Mouse (Mus musculus) CH12.LX (cell line): ENCODE measurements around the gene Lamc2. TPM values are rescaled to one million over a fixed set of nuclear protein-coding genes. Genes with fewer than 3 reads are reported as not detected.

Experiments
- DNase-seq: peaks from one replicate; pipeline ENCODE4 v3.0.0-alpha.2; 2013; ENCODE audit errors: extremely low read depth
- H3K27ac ChIP-seq: 2 replicates; pipeline ENCODE4 v1.5.1; 2012; ENCODE audit warnings: low read depth, mild to moderate bottlenecking, control low read depth, moderate library complexity; ENCODE audit not compliant: insufficient read depth
- H3K27me3 ChIP-seq: replicated peaks from 2 replicates; pipeline ENCODE3; 2012; ENCODE audit warnings: inconsistent platforms
- H3K36me3 ChIP-seq, 2 experiments: replicated peaks in 1 of 2; 2 replicates each; pipeline versions ENCODE3 to v1.6.1; 2012; ENCODE audit warnings: inconsistent platforms in 1 of 2, low read length in 1 of 2, mild to moderate bottlenecking in 1 of 2, mixed read lengths in 1 of 2, moderate library complexity in 1 of 2; ENCODE audit not compliant: control insufficient read depth in 1 of 2, insufficient read depth in 1 of 2
- H3K4me1 ChIP-seq, 2 experiments: 2 replicates each; pipeline ENCODE4 v1.6.1; 2012; ENCODE audit warnings: inconsistent platforms in 1 of 2, moderate library complexity in 1 of 2; ENCODE audit not compliant: insufficient read depth in 2 of 2, control insufficient read depth in 1 of 2
- H3K4me2 ChIP-seq: 2 replicates; pipeline ENCODE4 v1.6.1; 2012; ENCODE audit warnings: low read depth, mild to moderate bottlenecking, control low read depth; ENCODE audit not compliant: poor library complexity, insufficient read depth, severe bottlenecking
- H3K4me3 ChIP-seq, 3 experiments: fragments of 150-350 bp in 1 of 3; sonication (generic) in 1 of 3; replicated peaks in 1 of 3; 2 replicates each; pipeline versions ENCODE3 to v1.5.1; 2011 to 2012; ENCODE audit warnings: low read depth in 2 of 3, low read length in 2 of 3, mild to moderate bottlenecking in 2 of 3, moderate library complexity in 2 of 3, control low read depth in 1 of 3, improper control_type of control experiment in 1 of 3, inconsistent platforms in 1 of 3, mixed read lengths in 1 of 3; ENCODE audit not compliant: poor library complexity in 1 of 3
- H3K79me2 ChIP-seq: replicated peaks from 2 replicates; pipeline ENCODE4 v1.6.1; 2012; ENCODE audit warnings: mild to moderate bottlenecking, moderate library complexity; ENCODE audit not compliant: control insufficient read depth, poor library complexity, insufficient read depth, severe bottlenecking; ENCODE audit errors: extremely low read depth
- H3K9ac ChIP-seq: 2 replicates; pipeline ENCODE4 v1.6.1; 2012; ENCODE audit warnings: low read depth, mild to moderate bottlenecking, control low read depth, moderate library complexity; ENCODE audit not compliant: insufficient read depth
- H3K9me3 ChIP-seq: replicated peaks from 2 replicates; pipeline ENCODE3; 2012; ENCODE audit warnings: low read length, inconsistent platforms, mixed read lengths
- CHD1 ChIP-seq: IDR thresholded peaks from 2 replicates; pipeline ENCODE4 v1.6.1; 2012; ENCODE audit warnings: low read depth, low read length, improper control_type of control experiment, inconsistent platforms
- ELF1 ChIP-seq: IDR thresholded peaks from 2 replicates; pipeline ENCODE4 v1.6.1; 2014; ENCODE audit warnings: low read depth, mild to moderate bottlenecking, inconsistent platforms, low read length, improper control_type of control experiment
- EP300 ChIP-seq: IDR thresholded peaks from 2 replicates; pipeline ENCODE4 v1.6.1; 2011; ENCODE audit warnings: low read length, improper control_type of control experiment
- GABPA ChIP-seq: IDR thresholded peaks from 2 replicates; pipeline ENCODE4 v1.6.1; 2012; ENCODE audit warnings: low read depth, low read length, improper control_type of control experiment, inconsistent platforms; ENCODE audit not compliant: insufficient replicate concordance
- KAT2A ChIP-seq: IDR thresholded peaks from 2 replicates; pipeline ENCODE4 v1.6.1; 2012; ENCODE audit warnings: low read length, improper control_type of control experiment, inconsistent platforms; ENCODE audit not compliant: insufficient replicate concordance
- MAX ChIP-seq: IDR thresholded peaks from 2 replicates; pipeline ENCODE4 v1.6.1; 2011; ENCODE audit warnings: low read length, improper control_type of control experiment
- MEF2A ChIP-seq: IDR thresholded peaks from 2 replicates; pipeline ENCODE4 v1.6.1; 2014; ENCODE audit warnings: low read depth, mild to moderate bottlenecking, inconsistent platforms, low read length, improper control_type of control experiment, borderline replicate concordance
- MXI1 ChIP-seq: IDR thresholded peaks from 2 replicates; pipeline ENCODE4 v1.6.1; 2011; ENCODE audit warnings: mild to moderate bottlenecking, low read depth, low read length, improper control_type of control experiment
- MYC ChIP-seq: IDR thresholded peaks from 2 replicates; pipeline ENCODE4 v1.6.1; 2011; ENCODE audit warnings: low read depth, mild to moderate bottlenecking, improper control_type of control experiment, low read length
- SIN3A ChIP-seq: IDR thresholded peaks from 2 replicates; pipeline ENCODE4 v1.6.1; 2012; ENCODE audit warnings: low read length, improper control_type of control experiment, inconsistent platforms
- SMC3 ChIP-seq: IDR thresholded peaks from 2 replicates; pipeline ENCODE4 v1.6.1; 2011; ENCODE audit warnings: low read depth, low read length, improper control_type of control experiment
- TBP ChIP-seq: conservative IDR thresholded peaks from 2 replicates; pipeline ENCODE4 v1.6.1; 2011; ENCODE audit warnings: low read depth, low read length, improper control_type of control experiment
- UBTF ChIP-seq: IDR thresholded peaks from 2 replicates; pipeline ENCODE4 v1.6.1; 2012; ENCODE audit warnings: low read depth, mild to moderate bottlenecking, inconsistent platforms, low read length, improper control_type of control experiment, moderate library complexity
- ZC3H11A ChIP-seq: IDR thresholded peaks from 2 replicates; pipeline ENCODE4 v1.6.1; 2012; ENCODE audit warnings: low read depth, mild to moderate bottlenecking, inconsistent platforms, low read length, improper control_type of control experiment
- ZKSCAN1 ChIP-seq: IDR thresholded peaks from 2 replicates; pipeline ENCODE4 v1.6.1; 2012; ENCODE audit warnings: low read depth, inconsistent platforms, low read length, improper control_type of control experiment, borderline replicate concordance
- ZNF384 ChIP-seq: IDR thresholded peaks from 2 replicates; pipeline ENCODE4 v1.6.1; 2012; ENCODE audit warnings: low read depth, low read length, improper control_type of control experiment, inconsistent platforms
- dilution Hi-C: fragments of 300-500 bp; cut with MboI; formaldehyde crosslinking; loops from 2 replicates; pipeline ENCODE4 v1.14.3; 2020; ENCODE audit warnings: low sequenced_read_pairs; ENCODE audit not compliant: extremely low pct_unique_long_range_greater_than_20kb, extremely low pct_ligation_motif_present
- in situ Hi-C: fragments of 300-500 bp; cut with MboI; formaldehyde crosslinking; loops from 3 replicates; pipeline ENCODE4 v1.14.3; 2019; ENCODE audit warnings: low sequenced_read_pairs, low pct_ligation_motif_present, low pct_unique_long_range_greater_than_20kb, mixed read lengths
- polyA plus RNA-seq: library from polyadenylated mRNA; unstranded; fragments of >175 nt; gene quantifications from 2 replicates; pipeline ENCODE4 v1.2.1, GENCODE M21; 2012; ENCODE audit warnings: low read depth; ENCODE audit not compliant: insufficient read length
- total RNA-seq, 2 experiments: library from RNA; depleted of rRNA; stranded (reverse); fragments of 300-350 nt in 1 of 2; fragments of >200 nt in 1 of 2; gene quantifications; 2 replicates each; pipeline ENCODE4 v1.2.3; 2012 to 2014

Lamc2 gene
- total and polyA plus RNA-seq, 3 experiments = 0.09 to 1.0 (median 0.25) TPM

- Histone ChIP-seq H3K9ac (no peak overlapping the region), H3K27me3 (no peaks in the 10 kb centered on the region), H3K9me3 (no peaks in the 10 kb centered on the region), H3K79me2 (no peaks in the 10 kb centered on the region), H3K4me1 (no peaks in the 10 kb centered on the region), H3K27ac (no peak overlapping the region), H3K4me2 (no peak overlapping the region), H3K36me3 (peaks cover 13 to 26% of the 10 kb centered on the region in 2 experiments), H3K4me3 (no peak overlapping the region)
- dilution Hi-C loops (no loop called here), in situ Hi-C loops (no loop called here)
- TF ChIP-seq MXI1 (no peak), ZC3H11A (no peak)
- no peak for DNase-seq
Observed at GRCm38 (mm10) chr1:153216516-153216915, 30.3 kb upstream of the Lamc2 start.

DNA sequence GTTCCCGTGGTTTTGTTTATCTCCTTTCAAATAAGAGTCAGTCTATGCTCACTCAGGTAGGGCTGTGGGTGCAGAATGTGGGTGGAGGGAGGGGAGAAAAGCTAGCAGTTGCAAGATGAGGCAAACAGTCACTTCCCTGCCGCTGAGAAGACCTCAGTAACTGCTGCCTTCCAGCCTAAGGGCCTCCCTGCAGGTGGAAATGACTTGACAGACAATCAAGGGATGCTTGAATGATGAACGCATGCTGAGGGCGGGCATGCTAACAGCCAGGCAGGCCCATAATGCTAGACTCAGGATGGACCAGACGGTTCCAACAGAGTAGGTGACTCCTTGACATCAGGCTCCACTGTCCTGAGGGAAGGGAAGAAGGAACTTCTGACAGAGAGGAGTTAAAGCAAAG, 29.4 kb upstream of the Lamc2 start:
- H3K9ac ChIP-seq = no peak overlapping the region
- TF ChIP-seq ELF1 (no peak), ZKSCAN1 (no peak), TBP (no peak), MYC (no peak), MEF2A (no peak), UBTF (no peak), EP300 (no peak), KAT2A (no peak), ZNF384 (no peak), GABPA (no peak), CHD1 (no peak), SIN3A (no peak), MAX (no peak)
- TF ChIP-seq, all 38 proteins: peak for 0
- no peaks in the 10 kb centered on the region for H3K79me2 ChIP-seq
- no peaks in the 10 kb centered on the region for H3K9me3 ChIP-seq
- H3K4me1 ChIP-seq = no peaks in the 10 kb centered on the region
- H3K4me3 ChIP-seq = no peak overlapping the region
- H3K4me2 ChIP-seq = no peak overlapping the region
- peaks cover 6 to 17% of the 10 kb centered on the region in 2 experiments for H3K36me3 ChIP-seq
- no peak overlapping the region for H3K27ac ChIP-seq
- DNase-seq = no peak
- in situ Hi-C loops = no loop called here
- H3K27me3 ChIP-seq = no peaks in the 10 kb centered on the region
- dilution Hi-C loops = no loop called here

DNA sequence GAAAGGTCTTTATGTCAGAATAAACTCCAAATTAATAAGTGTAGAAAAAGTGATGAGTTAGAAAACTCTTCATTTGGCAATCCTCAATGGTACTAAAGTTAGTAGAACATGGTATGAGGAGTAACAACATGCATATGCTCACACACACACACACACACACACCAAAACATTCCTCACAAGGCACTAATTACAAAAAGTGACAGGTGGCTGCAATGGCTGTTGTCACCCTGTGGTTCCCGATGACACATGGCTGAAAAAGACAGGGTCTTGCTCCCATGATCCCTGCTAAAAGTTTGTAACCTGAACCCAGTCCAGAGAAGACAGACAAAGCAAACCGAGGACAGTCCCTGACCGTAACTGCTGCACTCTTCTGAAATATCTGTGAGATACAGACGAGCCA, 24.7 kb upstream of the Lamc2 start:
- Histone ChIP-seq H3K4me2 (no peak overlapping the region), H3K4me3 (no peak overlapping the region), H3K36me3 (no peaks in the 10 kb centered on the region), H3K4me1 (peaks cover 9 to 17% of the 10 kb centered on the region in 2 experiments), H3K9me3 (no peaks in the 10 kb centered on the region), H3K79me2 (no peaks in the 10 kb centered on the region), H3K9ac (no peak overlapping the region), H3K27me3 (no peaks in the 10 kb centered on the region), H3K27ac (no peak overlapping the region)
- in situ Hi-C loops = no loop called here
- dilution Hi-C loops = no loop called here
- no peak for DNase-seq
- no peak for TF ChIP-seq ZKSCAN1
- TF ChIP-seq SMC3 = no peak
- no peak for TF ChIP-seq TBP
- no peak for TF ChIP-seq MAX
- no peak for TF ChIP-seq ELF1
